Mouse (Mus musculus): Measurements from ENCODE around the gene Gm45837.
"Not testable (repeated sequence)": the region's sequence is repeated elsewhere in the genome, so short reads cannot be mapped to it uniquely, and the experiment has no call there.

Gm45837 gene

DNA sequence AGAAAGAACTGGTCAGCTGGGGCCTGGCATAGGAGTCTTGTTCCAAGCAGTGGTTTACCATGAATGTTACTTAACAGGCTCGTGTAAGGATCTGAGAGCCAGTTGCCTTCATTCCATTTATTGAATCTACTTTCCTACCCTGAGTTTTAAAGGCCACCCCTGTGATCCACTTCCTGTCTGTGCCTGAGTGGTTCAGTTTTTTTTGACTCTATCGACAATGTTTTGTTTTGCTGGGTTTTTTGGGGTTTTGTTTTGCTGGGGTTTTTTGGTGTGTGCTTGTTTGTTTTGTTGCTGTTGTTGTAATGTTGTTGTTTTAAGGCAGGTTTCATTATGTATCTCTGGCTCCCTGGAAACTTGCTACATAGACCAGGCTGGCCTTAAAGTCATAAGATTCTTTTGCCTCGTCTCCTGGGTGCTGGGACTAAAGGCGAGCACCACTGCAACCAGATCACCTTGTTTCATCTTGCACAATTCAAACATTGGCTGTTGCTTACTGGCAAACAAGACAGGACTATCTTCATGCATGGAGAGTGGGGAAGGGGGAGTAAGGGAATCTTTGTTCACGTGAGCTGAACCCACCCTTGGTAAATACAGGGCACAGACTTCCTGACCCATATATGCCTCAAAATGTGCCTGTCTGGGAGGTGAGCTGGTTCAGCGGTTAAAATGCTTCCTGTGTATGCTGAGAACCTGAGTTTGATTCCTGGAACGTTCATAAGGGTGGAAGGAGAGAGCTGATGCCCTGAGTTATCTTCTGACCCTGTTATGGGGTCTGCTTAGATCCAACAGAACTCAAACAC, 140.2 kb downstream of the Gm45837 start:
- no peak for DNase-seq (ENCODE audit: low spot score)

DNA sequence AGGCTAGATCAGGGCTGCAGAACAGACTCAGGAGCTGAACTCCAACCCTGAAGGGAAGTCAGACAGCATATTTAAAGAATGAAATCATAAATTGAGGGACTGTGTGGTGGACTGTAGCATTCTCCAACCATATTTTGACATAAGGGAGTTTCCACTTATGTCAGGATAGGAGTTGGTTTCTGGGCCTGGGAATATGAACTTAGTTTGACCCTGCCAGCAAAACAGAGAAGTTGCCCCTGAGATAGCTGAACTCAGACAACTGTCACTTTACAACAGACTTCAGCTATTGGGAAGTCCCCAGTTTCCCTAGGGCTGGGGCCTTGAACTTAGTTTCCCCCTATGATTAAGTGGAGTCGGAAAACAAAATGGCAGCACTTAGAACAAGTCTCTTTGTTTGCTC, 140.8 kb downstream of the Gm45837 start:
- DNase-seq (ENCODE audit: low spot score), result no peak

DNA sequence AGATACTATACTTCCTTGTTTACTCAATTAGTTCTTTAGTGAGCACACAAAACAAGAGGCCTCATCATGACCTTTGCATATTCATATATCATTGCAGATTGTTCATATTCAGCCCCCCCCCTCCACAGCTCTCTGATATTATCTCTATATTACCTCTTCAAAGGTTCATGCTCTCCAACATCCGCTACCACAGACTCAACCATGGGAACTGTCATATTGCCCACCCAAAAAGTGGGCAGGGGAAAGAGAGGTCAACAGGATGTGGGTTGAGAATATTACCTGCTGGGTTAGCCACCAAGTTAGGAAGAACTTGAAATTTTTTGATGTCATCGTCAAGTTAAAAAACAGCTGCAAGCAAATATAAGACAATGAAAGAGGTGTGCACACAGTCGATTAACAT, 144.8 kb downstream of the Gm45837 start:
- not testable (repeated sequence) for DNase-seq (ENCODE audit: low spot score)

DNA sequence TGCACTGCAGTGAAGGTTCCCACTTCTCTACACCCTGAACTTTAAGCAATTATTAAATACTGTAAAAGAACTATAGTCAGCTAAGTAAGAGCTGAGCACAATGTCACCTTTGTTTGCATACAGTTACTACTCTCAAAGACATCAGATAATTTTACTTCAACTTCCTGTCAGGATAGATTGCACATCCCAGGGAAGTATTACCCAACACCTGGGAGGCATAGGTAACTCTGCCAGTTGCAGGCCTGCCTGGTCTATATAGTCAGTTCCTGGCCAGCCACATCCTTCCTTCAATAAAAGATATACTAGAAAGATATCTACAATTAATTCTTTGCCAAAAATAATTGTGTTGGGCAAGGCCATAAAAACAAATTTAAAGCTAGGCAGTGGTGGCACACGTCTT, 146.7 kb downstream of the Gm45837 start:
- DNase-seq (ENCODE audit: low spot score), result no peak

DNA sequence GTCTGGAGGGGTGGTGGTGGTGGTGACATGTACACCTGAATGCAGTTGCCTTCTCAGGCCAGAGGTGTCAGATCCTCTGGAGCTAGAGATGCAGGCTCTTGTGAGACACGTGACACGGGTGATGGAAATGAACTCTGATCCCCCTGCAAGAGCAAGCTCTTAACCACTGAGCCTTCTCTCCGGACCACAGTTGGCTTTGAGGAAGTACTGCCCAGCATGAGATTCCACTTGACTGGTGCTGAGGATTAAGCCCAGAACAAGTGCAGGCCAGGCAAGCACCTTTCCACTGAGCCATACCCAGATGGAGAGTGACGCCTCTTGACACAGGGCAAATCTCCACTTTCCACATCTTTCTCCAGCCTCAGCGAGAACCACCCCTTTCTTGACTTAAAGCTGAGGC, 148.7 kb downstream of the Gm45837 start:
- DNase-seq (ENCODE audit: low spot score), result not testable (repeated sequence)

Data from c-Kit-positive CD71-positive TER-119-positive erythroid progenitor cells, embryonic 14.5 days (primary cell).